Mouse (Mus musculus) kidney, adult 2 months (tissue): ENCODE data around the gene Rasl10b. TPM values are rescaled to one million over a fixed set of nuclear protein-coding genes. Genes with fewer than 3 reads are reported as not detected.

ENCODE experiments used
- DNase-seq: peaks from one replicate; pipeline ENCODE4 v3.0.0; 2021
- H3K27ac ChIP-seq: fragments of 200-500 bp; 2 replicates; pipeline ENCODE4 v1.5.1; 2012; ENCODE audit warnings: low read depth, low read length, control low read depth, inconsistent platforms; ENCODE audit not compliant: insufficient read depth
- H3K27me3 ChIP-seq: fragments of 200-500 bp; replicated peaks from 2 replicates; pipeline ENCODE4 v1.6.1; 2012; ENCODE audit warnings: mild to moderate bottlenecking, moderate library complexity, low read length, inconsistent platforms; ENCODE audit not compliant: control insufficient read depth, insufficient read depth
- H3K36me3 ChIP-seq: fragments of 200-500 bp; 2 replicates; pipeline ENCODE4 v1.6.1; 2012; ENCODE audit warnings: mild to moderate bottlenecking, moderate library complexity, low read length, inconsistent platforms; ENCODE audit not compliant: control insufficient read depth, insufficient read depth
- H3K4me1 ChIP-seq: fragments of 200-500 bp; 2 replicates; pipeline ENCODE4 v1.6.1; 2011; ENCODE audit warnings: low read length; ENCODE audit not compliant: control insufficient read depth, insufficient read depth
- H3K4me3 ChIP-seq: fragments of 200-500 bp; 2 replicates; pipeline ENCODE4 v1.5.1; 2011; ENCODE audit warnings: mild to moderate bottlenecking, low read depth, low read length, control low read depth; ENCODE audit not compliant: insufficient read depth
- CTCF ChIP-seq: fragments of 200-500 bp; conservative IDR thresholded peaks from 2 replicates; pipeline ENCODE4 v1.5.1; 2011; ENCODE audit warnings: low read depth, mild to moderate bottlenecking, control low read depth, low read length, moderate library complexity, mixed read lengths; ENCODE audit not compliant: insufficient read depth, insufficient read length
- POLR2A ChIP-seq: fragments of 200-500 bp; IDR thresholded peaks from one replicate; pipeline ENCODE4 v1.6.1; 2011; ENCODE audit warnings: low read depth, low read length, control low read depth
- WGBS: fragments of 180-500 bp; shearing (Covaris S2); methylation state at CpG from one replicate; pipeline ENCODE4 v1.1.7; 2018; 5-methylcytosine and 5-hydroxymethylcytosine counted together
- polyA plus RNA-seq: library from polyadenylated mRNA; depleted of rRNA; stranded (reverse); fragments of >200 nt; gene quantifications from 2 replicates; pipeline ENCODE4 v1.2.3, GENCODE M21; 2012; rRNA removed

The Rasl10b gene
- polyA plus RNA-seq: 1.4 and 1.8 TPM in 2 replicates

- peak within 1 kb of the TSS; percentile 28 for H3K4me3 ChIP-seq
- DNase-seq: peak; percentile 55
- no peaks in the 10 kb centered on the region; the same call in 1 of the 2 replicates for H3K4me1 ChIP-seq
- WGBS: 3% methylated on average over 24 of the region's 44 CpGs
- no peaks in the 10 kb centered on the region for H3K27me3 ChIP-seq
- no peaks in the 10 kb centered on the region for H3K36me3 ChIP-seq
- TF ChIP-seq CTCF (no peak), POLR2A (no peak)
- H3K27ac ChIP-seq: no peak within 1 kb of the TSS
Observed at GRCm38 (mm10) chr11:83409087-83409754, at the start of gene Rasl10b. Rasl10b (plus strand) TSS chr11:83409137.

- H3K4me3 ChIP-seq: no peak overlapping the region
- WGBS: 75% methylated on average over 6 of the region's 6 CpGs
- no peaks in the 10 kb centered on the region for H3K4me1 ChIP-seq
- H3K27ac ChIP-seq: no peak overlapping the region
- H3K27me3 ChIP-seq: no peaks in the 10 kb centered on the region
- TF ChIP-seq CTCF: no peak
- no peak for TF ChIP-seq POLR2A
- DNase-seq: no peak
- peaks cover 8% of the 10 kb centered on the region for H3K36me3 ChIP-seq
Observed at GRCm38 (mm10) chr11:83364656-83365055, 44.3 kb upstream of the Rasl10b start.

GRCm38 (mm10) chr11:83371267-83371666 is 37.7 kb upstream of the Rasl10b start:
- no peaks in the 10 kb centered on the region for H3K27me3 ChIP-seq
- no peaks in the 10 kb centered on the region for H3K4me1 ChIP-seq
- peak; percentile 7 for DNase-seq
- H3K4me3 ChIP-seq: no peak overlapping the region
- WGBS: 65% methylated on average over 4 of the region's 4 CpGs
- H3K27ac ChIP-seq: no peak overlapping the region
- peaks cover 12% of the 10 kb centered on the region for H3K36me3 ChIP-seq
- no peak for TF ChIP-seq POLR2A
- TF ChIP-seq CTCF: no peak

GRCm38 (mm10) chr11:83379745-83380341 is 29.1 kb upstream of the Rasl10b start:
- Histone ChIP-seq H3K4me1 (no peaks in the 10 kb centered on the region), H3K4me3 (no peak overlapping the region), H3K27ac (no peak overlapping the region), H3K36me3 (peaks cover 4% of the 10 kb centered on the region), H3K27me3 (no peaks in the 10 kb centered on the region)
- no peak for TF ChIP-seq POLR2A
- TF ChIP-seq CTCF: no peak
- peak; percentile 7 for DNase-seq
- 71% methylated on average over 7 of the region's 7 CpGs for WGBS

- H3K4me3 ChIP-seq: no peak overlapping the region
- no peak for DNase-seq
- no peak overlapping the region for H3K27ac ChIP-seq
- H3K4me1 ChIP-seq: no peaks in the 10 kb centered on the region
- TF ChIP-seq POLR2A (no peak), CTCF (no peak)
- no peaks in the 10 kb centered on the region for H3K27me3 ChIP-seq
- H3K36me3 ChIP-seq: no peaks in the 10 kb centered on the region; the same call in 1 of the 2 replicates
- WGBS: 84% methylated on average over 9 of the region's 9 CpGs
Observed at GRCm38 (mm10) chr11:83382876-83383531, 25.9 kb upstream of the Rasl10b start.

- Histone ChIP-seq H3K4me1 (no peaks in the 10 kb centered on the region), H3K4me3 (no peak overlapping the region), H3K27ac (no peak overlapping the region), H3K27me3 (no peaks in the 10 kb centered on the region), H3K36me3 (no peaks in the 10 kb centered on the region; the same call in 1 of the 2 replicates)
- DNase-seq: no peak
- TF ChIP-seq CTCF: no peak
- no peak for TF ChIP-seq POLR2A
- WGBS: 89% methylated on average over 1 of the region's 1 CpGs
Observed at GRCm38 (mm10) chr11:83383532-83383887, 25.4 kb upstream of the Rasl10b start.

- DNase-seq: no peak
- no peak overlapping the region for H3K4me3 ChIP-seq
- no peaks in the 10 kb centered on the region for H3K4me1 ChIP-seq
- no peak for TF ChIP-seq CTCF
- TF ChIP-seq POLR2A: no peak
- H3K27me3 ChIP-seq: no peaks in the 10 kb centered on the region
- no peak overlapping the region for H3K27ac ChIP-seq
- WGBS: 88% methylated on average over 4 of the region's 4 CpGs
- H3K36me3 ChIP-seq: peaks cover 10% of the 10 kb centered on the region
Observed at GRCm38 (mm10) chr11:83393062-83393461, 15.9 kb upstream of the Rasl10b start.
